Mouse (Mus musculus): ENCODE measurements around the gene Nkx6-1. TPM values are rescaled to one million over a fixed set of nuclear protein-coding genes. Genes with fewer than 3 reads are reported as not detected.

Nkx6-1 gene
- total and polyA plus RNA-seq, 3 experiments = 0.08 to 0.09 TPM; not detected in 1

DNA sequence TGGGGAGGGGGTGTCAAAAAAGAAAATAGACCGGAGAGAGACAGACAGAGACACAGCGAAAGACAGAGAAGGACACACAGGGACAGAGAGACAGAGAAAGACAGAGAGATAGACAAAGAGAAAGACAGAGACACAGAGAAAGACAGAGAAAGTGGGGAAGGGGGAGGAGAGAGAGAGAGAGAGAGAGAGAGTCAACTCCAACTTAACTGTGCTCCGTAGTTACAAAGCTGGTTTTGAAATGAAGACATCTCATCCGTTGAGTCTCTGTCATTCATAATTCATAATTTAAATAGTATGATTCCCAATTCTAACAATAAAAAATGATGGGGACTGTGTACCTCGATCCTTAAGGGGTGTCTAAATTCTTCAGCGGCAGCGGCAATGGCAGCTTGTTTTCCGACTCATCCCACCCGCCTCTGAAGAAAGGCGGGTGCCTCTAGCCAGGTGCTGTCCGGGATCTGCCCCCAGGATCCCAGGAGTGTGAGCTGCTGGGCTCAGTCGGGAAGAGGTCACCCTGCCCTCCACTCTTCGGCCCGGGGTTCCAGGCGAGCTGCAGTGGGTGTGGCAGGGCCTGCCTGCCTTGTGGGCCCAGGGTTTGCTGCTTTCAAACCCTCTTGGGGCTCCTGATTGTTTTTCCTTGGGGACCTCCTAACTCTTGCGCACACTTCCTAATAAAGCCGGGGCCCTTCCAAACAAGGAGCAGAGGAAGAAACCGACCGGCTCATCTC, 2.6 kb upstream of the Nkx6-1 start:
- TF ChIP-seq EP300 (IDR thresholded peaks at IDR 0.05; ENCODE audit: insufficient read depth, low read depth, low read length) (no peak), POLR2A (IDR thresholded peaks at IDR 0.05; ENCODE audit: insufficient read depth, low read depth, low read length) (no peak), CTCF (IDR thresholded peaks at IDR 0.05) (no peak)
- Histone ChIP-seq H3K79me2 (replicated peaks; ENCODE audit: control insufficient read depth, insufficient read depth, low read length) (no peaks in the 10 kb centered on the region), H3K4me1 (ENCODE audit: control insufficient read depth, insufficient read depth, low read length) (no peaks in the 10 kb centered on the region), H3K27me3 (ENCODE audit: control insufficient read depth, insufficient read depth, low read length) (peaks cover 40% of the 10 kb centered on the region), H3K9ac (ENCODE audit: low read depth, low read length) (no peak overlapping the region), H3K27ac (no peak overlapping the region), H3K4me3 (no peak overlapping the region), H3K36me3 (ENCODE audit: control insufficient read depth, insufficient read depth, low read length) (no peaks in the 10 kb centered on the region)
- intact Hi-C loops (cut with DNase I) = no loop called here
- 4% methylated on average over 19 of the region's 19 CpGs for WGBS
- no peak for DNase-seq

- Histone ChIP-seq H3K27me3 (ENCODE audit: control insufficient read depth, insufficient read depth, low read length) (peaks cover 44% of the 10 kb centered on the region), H3K79me2 (replicated peaks; ENCODE audit: control insufficient read depth, insufficient read depth, low read length) (no peaks in the 10 kb centered on the region), H3K9ac (ENCODE audit: low read depth, low read length) (no peak overlapping the region), H3K36me3 (ENCODE audit: control insufficient read depth, insufficient read depth, low read length) (no peaks in the 10 kb centered on the region), H3K4me1 (ENCODE audit: control insufficient read depth, insufficient read depth, low read length) (no peaks in the 10 kb centered on the region), H3K27ac (no peak overlapping the region), H3K4me3 (no peak overlapping the region)
- DNase-seq = no peak
- 2% methylated on average over 18 of the region's 18 CpGs for WGBS
- intact Hi-C loops (cut with DNase I) = no loop called here
- TF ChIP-seq POLR2A (IDR thresholded peaks at IDR 0.05; ENCODE audit: insufficient read depth, low read depth, low read length) (no peak), CTCF (IDR thresholded peaks at IDR 0.05) (no peak), EP300 (IDR thresholded peaks at IDR 0.05; ENCODE audit: insufficient read depth, low read depth, low read length) (no peak)
Measured at GRCm38 (mm10) chr5:101666713-101667112, 1.9 kb upstream of the Nkx6-1 start.

- no peak overlapping the region for H3K27ac ChIP-seq
- intact Hi-C loops (cut with DNase I) = no loop called here
- WGBS = 6% methylated on average over 9 of the region's 9 CpGs
- TF ChIP-seq EP300 (IDR thresholded peaks at IDR 0.05; ENCODE audit: insufficient read depth, low read depth, low read length) (no peak), POLR2A (IDR thresholded peaks at IDR 0.05; ENCODE audit: insufficient read depth, low read depth, low read length) (no peak), CTCF (IDR thresholded peaks at IDR 0.05) (no peak)
- H3K4me1 ChIP-seq (ENCODE audit: control insufficient read depth, insufficient read depth, low read length) = no peaks in the 10 kb centered on the region
- no peaks in the 10 kb centered on the region for H3K79me2 ChIP-seq (replicated peaks; ENCODE audit: control insufficient read depth, insufficient read depth, low read length)
- no peak overlapping the region for H3K4me3 ChIP-seq
- no peak for DNase-seq
- H3K27me3 ChIP-seq (ENCODE audit: control insufficient read depth, insufficient read depth, low read length) = peaks cover 47% of the 10 kb centered on the region
- no peaks in the 10 kb centered on the region for H3K36me3 ChIP-seq (ENCODE audit: control insufficient read depth, insufficient read depth, low read length)
- no peak overlapping the region for H3K9ac ChIP-seq (ENCODE audit: low read depth, low read length)
Measured at GRCm38 (mm10) chr5:101666091-101666490, 1.3 kb upstream of the Nkx6-1 start.

GRCm38 (mm10) chr5:101664423-101664921, 324 bp downstream of the Nkx6-1 start:
- no peak for TF ChIP-seq EP300 (IDR thresholded peaks at IDR 0.05; ENCODE audit: insufficient read depth, low read depth, low read length)
- TF ChIP-seq POLR2A (IDR thresholded peaks at IDR 0.05; ENCODE audit: insufficient read depth, low read depth, low read length) = no peak
- TF ChIP-seq CTCF (IDR thresholded peaks at IDR 0.05) = no peak
- peak in 1 of 2 experiments; percentile 34 for DNase-seq
- Histone ChIP-seq H3K27ac (no peak overlapping the region), H3K9ac (ENCODE audit: low read depth, low read length) (no peak overlapping the region), H3K36me3 (ENCODE audit: control insufficient read depth, insufficient read depth, low read length) (no peaks in the 10 kb centered on the region), H3K27me3 (ENCODE audit: control insufficient read depth, insufficient read depth, low read length) (peaks cover 47% of the 10 kb centered on the region), H3K79me2 (replicated peaks; ENCODE audit: control insufficient read depth, insufficient read depth, low read length) (no peaks in the 10 kb centered on the region), H3K4me1 (ENCODE audit: control insufficient read depth, insufficient read depth, low read length) (no peaks in the 10 kb centered on the region), H3K4me3 (peak overlapping the region; percentile 36)
- under 1% methylated on average over 64 of the region's 64 CpGs for WGBS
- intact Hi-C loops (cut with DNase I) = no loop called here

GRCm38 (mm10) chr5:101663621-101664422, 974 bp downstream of the Nkx6-1 start:
- TF ChIP-seq CTCF (IDR thresholded peaks at IDR 0.05) (no peak), EP300 (IDR thresholded peaks at IDR 0.05; ENCODE audit: insufficient read depth, low read depth, low read length) (no peak), POLR2A (IDR thresholded peaks at IDR 0.05; ENCODE audit: insufficient read depth, low read depth, low read length) (no peak)
- Histone ChIP-seq H3K27me3 (ENCODE audit: control insufficient read depth, insufficient read depth, low read length) (peaks cover 48% of the 10 kb centered on the region), H3K4me3 (peak overlapping the region; percentile 36), H3K36me3 (ENCODE audit: control insufficient read depth, insufficient read depth, low read length) (no peaks in the 10 kb centered on the region), H3K4me1 (ENCODE audit: control insufficient read depth, insufficient read depth, low read length) (no peaks in the 10 kb centered on the region), H3K27ac (no peak overlapping the region), H3K79me2 (replicated peaks; ENCODE audit: control insufficient read depth, insufficient read depth, low read length) (no peaks in the 10 kb centered on the region), H3K9ac (ENCODE audit: low read depth, low read length) (no peak overlapping the region)
- DNase-seq = no peak
- 2% methylated on average over 88 of the region's 94 CpGs for WGBS
- intact Hi-C loops (cut with DNase I) = no loop called here

All from heart, adult 2 months (tissue).